In the genomic region with DNA sequence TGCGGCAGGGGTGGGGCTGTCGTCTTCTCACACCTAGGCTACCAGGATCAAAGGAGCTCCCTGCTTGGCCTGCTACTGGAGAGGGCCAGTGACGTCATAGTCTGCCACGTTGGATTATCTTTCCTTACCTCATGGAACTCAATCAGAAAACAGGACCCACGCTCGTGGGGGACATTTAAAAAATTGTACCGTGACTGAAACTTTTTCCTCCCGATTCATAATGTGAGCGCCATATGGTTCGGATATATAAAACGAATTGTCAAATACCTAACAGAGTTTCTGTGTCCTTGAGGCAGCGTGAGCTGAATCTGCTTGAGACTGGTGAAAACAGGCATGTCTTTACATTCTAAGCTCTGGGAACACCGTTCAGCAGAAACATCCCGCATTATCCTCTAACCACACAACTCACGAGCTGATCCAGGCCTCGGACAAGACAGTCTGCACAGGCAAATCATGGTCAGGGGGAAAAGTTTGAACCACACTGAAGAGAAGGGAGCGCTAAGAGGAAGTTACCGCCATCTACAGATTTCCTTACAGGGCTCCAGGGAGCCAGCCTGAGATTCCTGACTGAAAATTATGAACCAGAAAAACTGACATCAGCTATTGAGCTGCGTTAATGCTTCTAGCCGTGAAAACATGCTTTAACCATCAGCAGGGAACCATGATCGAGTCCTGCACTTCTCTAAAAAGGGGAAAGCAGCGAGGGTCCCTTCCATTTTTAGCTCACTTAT, we compare ENCODE assay signal across 8 mouse cellular contexts. TPM values are rescaled to one million over a fixed set of nuclear protein-coding genes. Genes with fewer than 3 reads are reported as not detected.
DNase-seq lines count a peak whose midpoint lies in the region; ATAC-seq and TF ChIP-seq lines count a peak whose summit lies in the region.

No protein-coding gene starts in this region.

- H3K36me3 ChIP-seq in forebrain, postnatal 0 days (ENCODE audit: insufficient read depth), result no peaks in the 10 kb centered on the region
- no peaks in the 10 kb centered on the region for H3K36me3 ChIP-seq in liver, embryonic 15.5 days (replicated peaks)

- 0 out of 2 replicates have a peak, but pooled peaks have one; percentile 4 for ATAC-seq in forebrain, postnatal 0 days
- ATAC-seq in liver, embryonic 15.5 days (ENCODE audit: insufficient read depth), result no peak
- no peak for ATAC-seq in megakaryocyte progenitor cell, adult 5-6 weeks (replicated peaks; ENCODE audit: poor library complexity)

- 0 out of 2 replicates have a peak overlapping the region, but pooled peaks have one; percentile 30 for H3K27ac ChIP-seq in forebrain, postnatal 0 days (ENCODE audit: low read depth, low read length)
- no peak overlapping the region for H3K27ac ChIP-seq in liver, embryonic 15.5 days (replicated peaks)

- peak; percentile 76 for DNase-seq in heart, adult 11 months
- DNase-seq in heart, postnatal 10 days, result no peak
- DNase-seq in Muller cell, postnatal 12 days (ENCODE audit: inconsistent ontology term), result peak; percentile 11
- DNase-seq in forebrain, postnatal 0 days, result peak; percentile 57
- peak; percentile 50 for DNase-seq in right cerebral cortex, postnatal 25 days
- no peak for DNase-seq in natural killer cell, adult 2 months (ENCODE audit: low spot score in 2 of 2)

- H3K4me1 ChIP-seq in forebrain, postnatal 0 days (ENCODE audit: insufficient read depth), result peaks cover 3% of the 10 kb centered on the region; the same call in 1 of the 2 replicates
- no peaks in the 10 kb centered on the region for H3K4me1 ChIP-seq in liver, embryonic 15.5 days (replicated peaks)

- 8% methylated on average over 22 of the region's 22 CpGs for WGBS in forebrain, postnatal 0 days
- 5% methylated on average over 22 of the region's 22 CpGs for WGBS in liver, embryonic 15.5 days (ENCODE audit: insufficient replicate concordance)

- H3K9ac ChIP-seq in forebrain, postnatal 0 days, result peak overlapping the region; percentile 73
- no peak overlapping the region for H3K9ac ChIP-seq in liver, embryonic 15.5 days

- H3K9me3 ChIP-seq in forebrain, postnatal 0 days (ENCODE audit: low read length), result no peaks in the 10 kb centered on the region
- no peaks in the 10 kb centered on the region for H3K9me3 ChIP-seq in liver, embryonic 15.5 days (replicated peaks)

- H3K4me2 ChIP-seq in forebrain, postnatal 0 days (ENCODE audit: low read depth), result peak overlapping the region; percentile 83
- H3K4me2 ChIP-seq in liver, embryonic 15.5 days, result no peak overlapping the region

- peak overlapping the region; percentile 67 for H3K4me3 ChIP-seq in forebrain, postnatal 0 days (ENCODE audit: low read depth, low read length)
- H3K4me3 ChIP-seq in liver, embryonic 15.5 days (replicated peaks), result peak overlapping the region; percentile 46; the same call in 1 of the 2 replicates

- TF ChIP-seq CTCF in forebrain, postnatal 0 days (IDR thresholded peaks at IDR 0.05; ENCODE audit: low read depth), result peak; percentile 32; the same call in 1 of the 2 replicates

- intact Hi-C loops in heart, postnatal 10 days (cut with DNase I), result no loop called here

- no peaks in the 10 kb centered on the region for H3K27me3 ChIP-seq in forebrain, postnatal 0 days (ENCODE audit: insufficient read depth, low read length)
- peaks cover 40% of the 10 kb centered on the region for H3K27me3 ChIP-seq in liver, embryonic 15.5 days

RNA-seq across cellular contexts. Expression of a gene that starts 1.4 kb away (rescaled TPM):
- total RNA-seq in heart, postnatal 10 days (2021), result 1 to 10 TPM in 1 of 2 experiments, under 1 TPM in 1; 0.92 to 1.4 TPM
- total RNA-seq in forebrain, postnatal 0 days (2014; rRNA removed), result 28.5 and 32.8 TPM in 2 replicates
- polyA plus RNA-seq in forebrain, postnatal 0 days (2015; fragmentation: Nextera tagmentation; extraction: Ambion mirVana), result 9.2 and 11.3 TPM in 2 replicates
- polyA plus RNA-seq in liver, embryonic 15.5 days (2015; fragmentation: Nextera tagmentation; extraction: Ambion mirVana), result 0.46 and 0.48 TPM in 2 replicates
- total RNA-seq in megakaryocyte progenitor cell, adult 5-6 weeks (2015), result not detected in 2 replicates
- total RNA-seq in megakaryocyte progenitor cell, adult 5-6 weeks (2017), result not detected in 2 replicates

Comparison
In these comparisons a context has a peak if more than half of its experiments do, and no peak if none do; other contexts are left out.
1. DNase-seq: peak in heart, adult 11 months (single experiment), Muller cell, postnatal 12 days (single experiment), forebrain, postnatal 0 days (single experiment) and right cerebral cortex, postnatal 25 days (single experiment); none in heart, postnatal 10 days (0 of 2) and natural killer cell, adult 2 months (0 of 2).
2. RNA of a gene that starts 1.4 kb away (total RNA-seq): 28.5 to 32.8 TPM in forebrain, postnatal 0 days; 0.92 to 1.4 TPM in heart, postnatal 10 days and not detected in megakaryocyte progenitor cell, adult 5-6 weeks; every median in the first group is over 10 times any median in the second.